Mouse (Mus musculus) MEL (cell line): ENCODE measurements around the gene Abl2. TPM values are rescaled to one million over a fixed set of nuclear protein-coding genes. Genes with fewer than 3 reads are reported as not detected.

Experiments used
- DNase-seq: peaks from one replicate; pipeline ENCODE4 v3.0.0; 2011; ENCODE audit warnings: low read depth, low spot score
- H3K27ac ChIP-seq: 2 replicates; pipeline ENCODE4 v1.5.1; 2012; ENCODE audit warnings: low read depth, mild to moderate bottlenecking, control low read depth, low read length, moderate library complexity; ENCODE audit not compliant: control insufficient read depth
- H3K27me3 ChIP-seq, 2 experiments: fragments of 150-350 bp in 1 of 2; sonication (generic) in 1 of 2; 2 replicates each; pipeline ENCODE4 v1.6.1; 2012; ENCODE audit warnings: low read length in 2 of 2, mild to moderate bottlenecking in 2 of 2, improper control_type of control experiment in 1 of 2, moderate library complexity in 1 of 2; ENCODE audit not compliant: insufficient read depth in 2 of 2, control insufficient read depth in 1 of 2
- H3K36me3 ChIP-seq, 2 experiments: 2 replicates each; pipeline ENCODE4 v1.6.1; 2012 to 2014; ENCODE audit warnings: low read length in 2 of 2, improper control_type of control experiment in 1 of 2, inconsistent platforms in 1 of 2, mild to moderate bottlenecking in 1 of 2; ENCODE audit not compliant: insufficient read depth in 2 of 2, control insufficient read depth in 1 of 2
- H3K4me1 ChIP-seq, 2 experiments: fragments of 150-350 bp in 1 of 2; sonication (generic) in 1 of 2; 2 replicates each; pipeline ENCODE4 v1.6.1; 2012; ENCODE audit warnings: low read length in 2 of 2, improper control_type of control experiment in 1 of 2, mild to moderate bottlenecking in 1 of 2; ENCODE audit not compliant: insufficient read depth in 2 of 2, control insufficient read depth in 1 of 2
- H3K4me3 ChIP-seq, 2 experiments: fragments of 150-350 bp in 1 of 2; sonication (generic) in 1 of 2; 2 replicates each; pipeline ENCODE4 v1.5.1; 2012; ENCODE audit warnings: low read depth in 2 of 2, low read length in 2 of 2, mild to moderate bottlenecking in 2 of 2, moderate library complexity in 2 of 2, control low read depth in 1 of 2, improper control_type of control experiment in 1 of 2; ENCODE audit not compliant: control insufficient read depth in 1 of 2, insufficient read depth in 1 of 2
- H3K79me2 ChIP-seq: 2 replicates; pipeline ENCODE4 v1.6.1; 2012; ENCODE audit warnings: mild to moderate bottlenecking, low read length, moderate library complexity; ENCODE audit not compliant: control insufficient read depth, poor library complexity, insufficient read depth
- H3K9ac ChIP-seq: 2 replicates; pipeline ENCODE4 v1.6.1; 2012; ENCODE audit warnings: low read depth, mild to moderate bottlenecking, control low read depth, low read length, moderate library complexity; ENCODE audit not compliant: control insufficient read depth, poor library complexity, severe bottlenecking
- H3K9me3 ChIP-seq: fragments of 150-350 bp; sonication (generic); replicated peaks from 2 replicates; pipeline ENCODE4 v1.6.1; 2012; ENCODE audit warnings: mild to moderate bottlenecking, low read length, improper control_type of control experiment, moderate library complexity; ENCODE audit not compliant: insufficient read depth
- BHLHE40 ChIP-seq: IDR thresholded peaks from 2 replicates; pipeline ENCODE4 v1.6.1; 2012; ENCODE audit warnings: low read depth, mild to moderate bottlenecking, inconsistent platforms, low read length, improper control_type of control experiment, borderline replicate concordance
- CHD1 ChIP-seq: IDR thresholded peaks from 2 replicates; pipeline ENCODE4 v1.6.1; 2012; ENCODE audit warnings: low read depth, mild to moderate bottlenecking, inconsistent platforms, low read length, improper control_type of control experiment
- CHD2 ChIP-seq: IDR thresholded peaks from 2 replicates; pipeline ENCODE4 v1.6.1; 2011; ENCODE audit warnings: low read length, improper control_type of control experiment
- CTCF ChIP-seq, 3 experiments: IDR thresholded peaks in 2 of 3; conservative IDR thresholded peaks in 1 of 3; 2 replicates each; pipeline ENCODE4 v1.5.1; 2011 to 2012; ENCODE audit warnings: low read length in 3 of 3, low read depth in 2 of 3, mild to moderate bottlenecking in 2 of 3, improper control_type of control experiment in 1 of 3, inconsistent platforms in 1 of 3, mixed read lengths in 1 of 3, moderate library complexity in 1 of 3; ENCODE audit not compliant: control insufficient read depth in 1 of 3, insufficient read depth in 1 of 3, poor library complexity in 1 of 3, severe bottlenecking in 1 of 3
- ELF1 ChIP-seq: IDR thresholded peaks from 2 replicates; pipeline ENCODE4 v1.6.1; 2014; ENCODE audit warnings: low read depth, mild to moderate bottlenecking, inconsistent platforms, low read length, improper control_type of control experiment, moderate library complexity
- EP300 ChIP-seq, 2 experiments: IDR thresholded peaks; 2 replicates each; pipeline ENCODE4 v1.6.1; 2011; ENCODE audit warnings: improper control_type of control experiment in 2 of 2, low read length in 2 of 2, low read depth in 1 of 2, mild to moderate bottlenecking in 1 of 2
- ETS1 ChIP-seq: IDR thresholded peaks from 2 replicates; pipeline ENCODE4 v1.6.1; 2012; ENCODE audit warnings: low read depth, mild to moderate bottlenecking, inconsistent platforms, low read length, improper control_type of control experiment, moderate library complexity
- JUND ChIP-seq: IDR thresholded peaks from 2 replicates; pipeline ENCODE4 v1.6.1; 2011; ENCODE audit warnings: low read depth, mild to moderate bottlenecking, improper control_type of control experiment, low read length
- KAT2A ChIP-seq: conservative IDR thresholded peaks from 2 replicates; pipeline ENCODE4 v1.6.1; 2012; ENCODE audit warnings: low read depth, low read length, improper control_type of control experiment, inconsistent platforms
- MAX ChIP-seq: IDR thresholded peaks from 2 replicates; pipeline ENCODE4 v1.6.1; 2011; ENCODE audit warnings: low read length, improper control_type of control experiment
- MAZ ChIP-seq: IDR thresholded peaks from 2 replicates; pipeline ENCODE4 v1.6.1; 2012; ENCODE audit warnings: low read depth, mild to moderate bottlenecking, inconsistent platforms, low read length, improper control_type of control experiment
- MEF2A ChIP-seq: IDR thresholded peaks from 2 replicates; pipeline ENCODE4 v1.6.1; 2014; ENCODE audit warnings: low read depth, mild to moderate bottlenecking, inconsistent platforms, low read length, improper control_type of control experiment; ENCODE audit not compliant: poor library complexity, insufficient replicate concordance, severe bottlenecking; ENCODE audit errors: extremely low read depth
- NELFE ChIP-seq: IDR thresholded peaks from 2 replicates; pipeline ENCODE4 v1.6.1; 2011; ENCODE audit warnings: low read depth, low read length, improper control_type of control experiment
- NRF1 ChIP-seq: IDR thresholded peaks from 2 replicates; pipeline ENCODE4 v1.6.1; 2014; ENCODE audit warnings: low read depth, mild to moderate bottlenecking, inconsistent platforms, low read length, improper control_type of control experiment, moderate library complexity; ENCODE audit not compliant: poor library complexity, insufficient read depth, severe bottlenecking
- POLR2AphosphoS2 ChIP-seq: IDR thresholded peaks from 2 replicates; pipeline ENCODE4 v1.6.1; 2011; ENCODE audit warnings: low read length, improper control_type of control experiment
- POLR2AphosphoS5 ChIP-seq: IDR thresholded peaks from 2 replicates; pipeline ENCODE4 v1.6.1; 2012; ENCODE audit warnings: low read depth, borderline replicate concordance, mild to moderate bottlenecking, inconsistent platforms, low read length, moderate library complexity, mixed read lengths
- RAD21 ChIP-seq: IDR thresholded peaks from 2 replicates; pipeline ENCODE4 v1.6.1; 2011; ENCODE audit warnings: mild to moderate bottlenecking, low read depth, low read length, improper control_type of control experiment
- RCOR1 ChIP-seq: IDR thresholded peaks from 2 replicates; pipeline ENCODE4 v1.6.1; 2012; ENCODE audit warnings: low read depth, mild to moderate bottlenecking, inconsistent platforms, low read length, improper control_type of control experiment
- TBP ChIP-seq: IDR thresholded peaks from 2 replicates; pipeline ENCODE4 v1.8.0; 2011; ENCODE audit warnings: low read depth, low read length, improper control_type of control experiment
- TCF12 ChIP-seq: IDR thresholded peaks from 2 replicates; pipeline ENCODE4 v1.6.1; 2014; ENCODE audit warnings: low read depth, mild to moderate bottlenecking, inconsistent platforms, low read length, improper control_type of control experiment, moderate library complexity
- UBTF ChIP-seq: IDR thresholded peaks from 2 replicates; pipeline ENCODE4 v1.6.1; 2012; ENCODE audit warnings: low read depth, mild to moderate bottlenecking, inconsistent platforms, low read length, improper control_type of control experiment, moderate library complexity, borderline replicate concordance; ENCODE audit not compliant: insufficient read depth
- USF2 ChIP-seq, 2 experiments: IDR thresholded peaks; 2 replicates each; pipeline ENCODE4 v1.6.1; 2011 to 2012; ENCODE audit warnings: improper control_type of control experiment in 2 of 2, low read length in 2 of 2, borderline replicate concordance in 1 of 2, inconsistent platforms in 1 of 2, low read depth in 1 of 2, mild to moderate bottlenecking in 1 of 2; ENCODE audit not compliant: insufficient read depth in 1 of 2
- ZMIZ1 ChIP-seq: IDR thresholded peaks from 2 replicates; pipeline ENCODE4 v1.6.1; 2012; ENCODE audit warnings: low read depth, mild to moderate bottlenecking, inconsistent platforms, low read length, improper control_type of control experiment, moderate library complexity
- ZNF384 ChIP-seq: IDR thresholded peaks from 2 replicates; pipeline ENCODE4 v1.6.1; 2012; ENCODE audit warnings: low read depth, mild to moderate bottlenecking, inconsistent platforms, low read length, improper control_type of control experiment
- polyA plus RNA-seq, 2 experiments: library from polyadenylated mRNA; stranded (reverse) in 1 of 2; unstranded in 1 of 2; fragments of >175 nt in 1 of 2; fragments of >200 nt in 1 of 2; gene quantifications; 2 replicates each; pipeline versions ENCODE4 v1.2.1 to v1.2.4; 2012; ENCODE audit warnings: low replicate concordance in 2 of 2, low read depth in 1 of 2; ENCODE audit not compliant: insufficient read length in 2 of 2, insufficient read depth in 1 of 2, missing spikeins in 1 of 2
- total RNA-seq: library from RNA; depleted of rRNA; stranded (reverse); fragments of 300-350 nt; gene quantifications from 2 replicates; pipeline ENCODE4 v1.2.3, GENCODE M21; 2012

The Abl2 gene
- total and polyA plus RNA-seq, 3 experiments: 13.8 to 17.5 TPM; not detected in 1

- H3K27me3 ChIP-seq: no peaks in the 10 kb centered on the region
- no peak overlapping the region for H3K4me3 ChIP-seq
- peaks cover 0 to 14% of the 10 kb centered on the region in 2 experiments; a peak in 2 of 4 replicates for H3K36me3 ChIP-seq
- H3K79me2 ChIP-seq: peaks cover 12% of the 10 kb centered on the region
- TF ChIP-seq ZMIZ1 (no peak), UBTF (no peak), ELF1 (no peak), ZNF384 (no peak), NRF1 (no peak), RCOR1 (no peak), NELFE (no peak), BHLHE40 (no peak), MAX (no peak), MEF2A (no peak), EP300 (IDR thresholded peaks at IDR 0.05; ENCODE audit: low read depth in 1 of 2, low read length in 2 of 2) (no peak), CTCF (IDR thresholded peaks at IDR 0.05 in 2 of 3, conservative IDR thresholded peaks at IDR 0.05 in 1 of 3; ENCODE audit: control insufficient read depth in 1 of 3, insufficient read depth in 1 of 3, low read depth in 2 of 3, low read length in 3 of 3, poor library complexity in 1 of 3, severe bottlenecking in 1 of 3) (no peak), CHD1 (no peak), MAZ (no peak), CHD2 (no peak), JUND (no peak), RAD21 (no peak)
- peak; percentile 32 for DNase-seq
- H3K4me1 ChIP-seq: peaks cover 6 to 17% of the 10 kb centered on the region in 2 experiments; a peak in 3 of 4 replicates
- H3K27ac ChIP-seq: no peak overlapping the region
- no peaks in the 10 kb centered on the region for H3K9me3 ChIP-seq
- H3K9ac ChIP-seq: no peak overlapping the region
These were observed 58.5 kb downstream of the Abl2 start for GRCm38 (mm10) chr1:156616989-156617598.

DNA sequence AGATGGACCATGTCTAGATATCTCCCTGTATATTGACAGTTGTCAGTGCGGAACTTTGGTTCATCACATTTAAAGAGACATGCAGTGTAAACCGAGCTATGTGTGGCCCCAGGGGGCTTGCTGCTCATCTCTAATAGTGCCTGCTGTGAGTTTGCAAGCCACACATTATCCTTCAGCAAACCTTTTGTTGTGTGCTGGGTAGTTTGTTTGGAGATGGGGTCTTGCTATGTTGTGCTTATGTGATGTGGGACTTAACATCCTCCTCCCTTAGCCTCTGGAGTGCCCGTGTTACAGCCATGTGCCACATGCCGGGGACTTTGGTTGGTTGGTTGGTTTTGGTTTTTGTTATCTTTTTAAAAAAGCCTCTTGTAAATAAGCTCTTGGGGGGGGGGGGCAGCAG is 59.2 kb downstream of the Abl2 start:
- Histone ChIP-seq H3K4me1 (peaks cover 6 to 17% of the 10 kb centered on the region in 2 experiments; a peak in 3 of 4 replicates), H3K9ac (no peak overlapping the region)
- TF ChIP-seq TBP (no peak), UBTF (no peak), USF2 (IDR thresholded peaks at IDR 0.05; ENCODE audit: borderline replicate concordance in 1 of 2, insufficient read depth in 1 of 2, low read depth in 1 of 2, low read length in 2 of 2) (no peak), KAT2A (no peak), POLR2AphosphoS5 (no peak), POLR2AphosphoS2 (no peak), ETS1 (no peak), NRF1 (no peak), CHD1 (no peak), MAX (no peak), TCF12 (no peak)

More for the DNA sequence above, 59.2 kb downstream of the Abl2 start:
- Histone ChIP-seq H3K4me3 (no peak overlapping the region), H3K79me2 (peaks cover 12% of the 10 kb centered on the region), H3K9me3 (no peaks in the 10 kb centered on the region), H3K36me3 (peaks cover 0 to 14% of the 10 kb centered on the region in 2 experiments; a peak in 2 of 4 replicates), H3K27ac (no peak overlapping the region), H3K27me3 (no peaks in the 10 kb centered on the region)
- DNase-seq: no peak
